Mouse (Mus musculus): ENCODE results near the gene Dusp14.

DNA sequence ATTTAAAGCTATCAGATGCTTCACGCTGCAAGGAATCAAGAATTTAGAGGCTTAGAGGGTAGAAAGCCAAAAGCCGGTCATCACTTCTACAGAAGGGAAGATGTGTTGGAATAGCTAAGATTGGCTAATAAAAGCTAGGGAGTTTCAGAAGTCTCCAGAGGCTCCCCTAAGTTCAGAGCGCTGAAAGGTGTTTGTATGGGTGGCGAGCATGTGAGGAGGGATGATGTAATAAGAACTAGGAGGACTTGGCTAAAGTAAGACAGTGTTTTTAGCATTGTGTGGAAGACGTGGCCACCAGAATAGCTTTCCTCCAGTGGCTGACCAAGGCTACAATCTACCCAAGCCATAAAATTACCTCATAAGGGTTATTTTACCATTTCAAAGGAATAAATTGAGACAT, 44.6 kb upstream of the Dusp14 start:
- TF ChIP-seq CTCF (IDR thresholded peaks at IDR 0.05; ENCODE audit: borderline replicate concordance, extremely low read depth, insufficient read depth, insufficient read length): no peak
- TF ChIP-seq POLR2A (IDR thresholded peaks at IDR 0.05; ENCODE audit: borderline replicate concordance, extremely low read depth, insufficient read depth, insufficient read length, poor library complexity, severe bottlenecking): no peak
